9 mouse cellular contexts compared by ENCODE assay signal in genomic region chr1:88456451-88457072, GRCm38 (mm10). TPM values are rescaled to one million over a fixed set of nuclear protein-coding genes. Genes with fewer than 3 reads are reported as not detected.
DNase-seq lines count a peak whose midpoint lies in the region; ATAC-seq and TF ChIP-seq lines count a peak whose summit lies in the region.
"Had no signal": no experiment of that assay in that cellular context is flagged by ENCODE, and none has a peak within 500 bp of the region (broad histone marks: within the 10 kb centered on the region; RNA-seq: fewer than 3 reads in every experiment).

No protein-coding gene starts in this region.

- H3K27ac ChIP-seq in hindbrain, postnatal 0 days: no peak overlapping the region
- no peak overlapping the region for H3K27ac ChIP-seq in left cerebral cortex, adult 2 months

- peak; percentile 90 for TF ChIP-seq CTCF in hindbrain, postnatal 0 days (IDR thresholded peaks at IDR 0.05; ENCODE audit: low read depth)
- peak; percentile 85 for TF ChIP-seq CTCF in left cerebral cortex, adult 2 months (IDR thresholded peaks at IDR 0.05)

- H3K9me3 ChIP-seq in hindbrain, postnatal 0 days (ENCODE audit: low read length): no peaks in the 10 kb centered on the region

- intact Hi-C loops in left cerebral cortex, adult 2 months (cut with DNase I): loop anchor here (2.0 to 5.0 kb wide), 2 partner anchors 106 to 250 kb away; no protein-coding TSS in a partner anchor

- no peak overlapping the region for H3K4me2 ChIP-seq in hindbrain, postnatal 0 days (ENCODE audit: low read depth, low read length)

- H3K36me3 ChIP-seq in hindbrain, postnatal 0 days (ENCODE audit: insufficient read depth, low read length): no peaks in the 10 kb centered on the region

- no peaks in the 10 kb centered on the region for H3K4me1 ChIP-seq in hindbrain, postnatal 0 days (ENCODE audit: insufficient read depth, low read length)

- no peak overlapping the region for H3K4me3 ChIP-seq in hindbrain, postnatal 0 days (ENCODE audit: low read length)
- H3K4me3 ChIP-seq in left cerebral cortex, adult 2 months: no peak overlapping the region

- DNase-seq in adrenal gland, adult 2 months: peak; percentile 71
- DNase-seq in embryo, embryonic 10 days (ENCODE audit: low spot score): peak; percentile 91
- peak; percentile 65 for DNase-seq in gastrocnemius, postnatal 10 days
- peak; percentile 87 for DNase-seq in hindbrain, postnatal 0 days (ENCODE audit: low spot score)
- DNase-seq in left cerebral cortex, adult 2 months (ENCODE audit: extremely low spot score in 1 of 2, low spot score in 2 of 2): peak; percentile 67 to 79
- peak; percentile 70 for DNase-seq in right cerebral cortex, postnatal 14 days
- DNase-seq in MN1 (ENCODE audit: low spot score): no peak

- WGBS in hindbrain, postnatal 0 days: 47% methylated on average over 14 of the region's 14 CpGs

- no peak overlapping the region for H3K9ac ChIP-seq in hindbrain, postnatal 0 days (replicated peaks; ENCODE audit: low read length)

- ATAC-seq in hindbrain, postnatal 0 days: peak; percentile 82
- ATAC-seq in megakaryocyte-erythroid progenitor cell, adult 5-6 weeks (replicated peaks; ENCODE audit: low FRiP score, low TSS enrichment, poor library complexity, severe bottlenecking): peak; percentile 86

- H3K27me3 ChIP-seq in hindbrain, postnatal 0 days (ENCODE audit: insufficient read depth, low read length): no peaks in the 10 kb centered on the region

RNA-seq across cellular contexts. Expression of gene Spp2, which starts 49.8 kb away (rescaled TPM):
- 1 to 10 TPM in 1 of 2 experiments, not detected in 1; 1.0 TPM for total RNA-seq in adrenal gland, adult 2 months (2021)
- 0.11 TPM in 1 of 2 replicates, not detected in the other for polyA plus RNA-seq in adrenal gland, adult 2 months (2012; rRNA removed)
- under 1 TPM in 1 of 2 experiments, not detected in 1; 0.52 TPM for total RNA-seq in gastrocnemius, postnatal 10 days (2021)
- not detected in 2 replicates for total RNA-seq in hindbrain, postnatal 0 days (2014; rRNA removed)
- polyA plus RNA-seq in hindbrain, postnatal 0 days (2015; fragmentation: Nextera tagmentation; extraction: Ambion mirVana): 0.26 and 0.48 TPM in 2 replicates
- total RNA-seq in left cerebral cortex, adult 2 months (2021): not detected
- total RNA-seq in megakaryocyte-erythroid progenitor cell, adult 5-6 weeks (2014; fragmentation: Nextera tagmentation): not detected in 2 replicates
- not detected in 2 replicates for total RNA-seq in megakaryocyte-erythroid progenitor cell, adult 5-6 weeks (2017)

RNA-seq across cellular contexts. Expression of gene Glrp1, which starts 53.3 kb away (rescaled TPM):
- total RNA-seq in adrenal gland, adult 2 months (2021): not detected
- polyA plus RNA-seq in adrenal gland, adult 2 months (2012; rRNA removed): not detected in 2 replicates
- total RNA-seq in gastrocnemius, postnatal 10 days (2021): not detected
- not detected in 2 replicates for total RNA-seq in hindbrain, postnatal 0 days (2014; rRNA removed)
- polyA plus RNA-seq in hindbrain, postnatal 0 days (2015; fragmentation: Nextera tagmentation; extraction: Ambion mirVana): not detected in 2 replicates
- not detected for total RNA-seq in left cerebral cortex, adult 2 months (2021)
- 1.7 TPM in 1 of 2 replicates, not detected in the other for total RNA-seq in megakaryocyte-erythroid progenitor cell, adult 5-6 weeks (2014; fragmentation: Nextera tagmentation)
- total RNA-seq in megakaryocyte-erythroid progenitor cell, adult 5-6 weeks (2017): 0.23 and 1.6 TPM in 2 replicates
- polyA plus RNA-seq: stomach, embryonic 14.5 days had no signal
